Mouse (Mus musculus): ENCODE data around the gene Map2k4. TPM values are rescaled to one million over a fixed set of nuclear protein-coding genes. Genes with fewer than 3 reads are reported as not detected.
A peak's percentile ranks its signal among the peaks of the same experiment; 100 is the strongest.

Gene Map2k4
- polyA plus RNA-seq, 1 experiment: 72.5 TPM

DNA sequence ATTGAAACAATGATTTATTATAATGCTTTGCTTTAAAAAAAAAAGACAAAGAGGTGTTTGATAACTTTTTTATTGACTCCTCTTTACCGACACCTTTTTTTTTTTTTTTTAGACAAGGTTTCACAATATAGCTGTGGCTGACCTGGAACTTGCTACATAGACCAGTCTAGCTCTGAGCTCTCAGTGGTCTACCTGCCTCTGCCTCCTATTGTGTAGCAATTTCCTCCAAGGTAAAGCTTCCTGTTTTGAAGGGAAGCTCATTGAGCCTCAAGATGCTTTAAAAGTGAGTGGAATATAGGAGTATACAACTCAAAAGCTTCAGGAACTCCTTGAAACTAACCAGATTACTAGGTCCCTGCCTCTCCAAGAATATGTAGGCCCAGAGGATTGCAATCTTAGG is 7.8 kb upstream of the Map2k4 start:
- TF ChIP-seq POLR2A (IDR thresholded peaks at IDR 0.05; ENCODE audit: borderline replicate concordance, extremely low read depth, insufficient read depth, insufficient read length, poor library complexity, severe bottlenecking): no peak
- no peak for TF ChIP-seq CTCF (IDR thresholded peaks at IDR 0.05; ENCODE audit: borderline replicate concordance, extremely low read depth, insufficient read depth, insufficient read length)
- no peak for DNase-seq (ENCODE audit: low read depth)

GRCm38 (mm10) chr11:65794428-65795219 is 6.5 kb upstream of the Map2k4 start:
- TF ChIP-seq CTCF (IDR thresholded peaks at IDR 0.05; ENCODE audit: borderline replicate concordance, extremely low read depth, insufficient read depth, insufficient read length) (no peak), POLR2A (IDR thresholded peaks at IDR 0.05; ENCODE audit: borderline replicate concordance, extremely low read depth, insufficient read depth, insufficient read length, poor library complexity, severe bottlenecking) (no peak)
- no peak for DNase-seq (ENCODE audit: low read depth)

GRCm38 (mm10) chr11:65787421-65788151 is 511 bp downstream of the Map2k4 start:
- TF ChIP-seq CTCF (IDR thresholded peaks at IDR 0.05; ENCODE audit: borderline replicate concordance, extremely low read depth, insufficient read depth, insufficient read length) (no peak), POLR2A (IDR thresholded peaks at IDR 0.05; ENCODE audit: borderline replicate concordance, extremely low read depth, insufficient read depth, insufficient read length, poor library complexity, severe bottlenecking) (no peak)
- peak; percentile 39 for DNase-seq (ENCODE audit: low read depth)

- TF ChIP-seq POLR2A (IDR thresholded peaks at IDR 0.05; ENCODE audit: borderline replicate concordance, extremely low read depth, insufficient read depth, insufficient read length, poor library complexity, severe bottlenecking): no peak
- TF ChIP-seq CTCF (IDR thresholded peaks at IDR 0.05; ENCODE audit: borderline replicate concordance, extremely low read depth, insufficient read depth, insufficient read length): no peak
- DNase-seq (ENCODE audit: low read depth): no peak
Measured at GRCm38 (mm10) chr11:65786160-65786559, 1.9 kb downstream of the Map2k4 start.

- no peak for DNase-seq (ENCODE audit: low read depth)
Measured at GRCm38 (mm10) chr11:65781596-65781995, 6.5 kb downstream of the Map2k4 start.

DNA sequence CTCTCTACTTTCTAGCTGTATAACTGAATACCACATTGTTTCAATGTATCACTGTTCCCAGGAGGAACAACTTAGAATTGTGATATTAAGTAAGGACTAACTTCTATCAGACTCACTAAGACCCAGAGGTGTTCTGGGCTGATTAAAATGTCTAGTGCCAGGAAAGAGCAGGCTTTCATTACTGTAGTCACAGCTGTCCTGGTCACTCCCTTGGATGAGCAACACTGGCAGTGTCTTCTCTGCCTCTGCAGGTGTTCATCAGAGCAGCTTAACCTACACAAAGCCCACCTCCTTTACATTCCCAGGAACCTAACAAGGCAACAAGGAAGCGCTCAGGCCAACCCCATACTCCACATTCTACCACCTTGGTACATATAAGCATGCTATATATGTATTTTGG is 8.5 kb downstream of the Map2k4 start:
- TF ChIP-seq POLR2A (IDR thresholded peaks at IDR 0.05; ENCODE audit: borderline replicate concordance, extremely low read depth, insufficient read depth, insufficient read length, poor library complexity, severe bottlenecking) (no peak), CTCF (IDR thresholded peaks at IDR 0.05; ENCODE audit: borderline replicate concordance, extremely low read depth, insufficient read depth, insufficient read length) (no peak)
- no peak for DNase-seq (ENCODE audit: low read depth)

More at GRCm38 (mm10) chr11:65781596-65781995, 6.5 kb downstream of the Map2k4 start:
- TF ChIP-seq POLR2A (IDR thresholded peaks at IDR 0.05; ENCODE audit: borderline replicate concordance, extremely low read depth, insufficient read depth, insufficient read length, poor library complexity, severe bottlenecking): no peak
- TF ChIP-seq CTCF (IDR thresholded peaks at IDR 0.05; ENCODE audit: borderline replicate concordance, extremely low read depth, insufficient read depth, insufficient read length): no peak

DNA sequence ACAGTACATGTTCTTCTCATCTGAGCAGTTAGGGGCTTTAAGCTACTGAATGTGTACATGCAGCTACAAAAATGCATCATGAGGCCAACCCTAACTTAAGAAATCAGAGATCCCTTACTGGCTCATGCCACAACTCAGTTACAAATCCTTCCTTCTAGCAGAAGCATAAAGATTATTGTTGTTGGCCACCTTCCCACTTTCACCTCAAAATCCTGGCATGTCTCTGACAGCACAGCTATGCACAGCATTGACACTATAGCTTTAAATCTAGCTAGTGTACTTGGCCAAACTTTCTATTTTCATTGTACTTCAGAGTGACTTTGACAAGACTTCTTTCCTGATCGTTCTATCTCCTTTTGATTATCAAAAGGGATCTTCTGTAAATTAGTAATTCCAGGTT is 9.0 kb downstream of the Map2k4 start:
- DNase-seq (ENCODE audit: low read depth): peak; percentile 35
- no peak for TF ChIP-seq POLR2A (IDR thresholded peaks at IDR 0.05; ENCODE audit: borderline replicate concordance, extremely low read depth, insufficient read depth, insufficient read length, poor library complexity, severe bottlenecking)
- no peak for TF ChIP-seq CTCF (IDR thresholded peaks at IDR 0.05; ENCODE audit: borderline replicate concordance, extremely low read depth, insufficient read depth, insufficient read length)

DNA sequence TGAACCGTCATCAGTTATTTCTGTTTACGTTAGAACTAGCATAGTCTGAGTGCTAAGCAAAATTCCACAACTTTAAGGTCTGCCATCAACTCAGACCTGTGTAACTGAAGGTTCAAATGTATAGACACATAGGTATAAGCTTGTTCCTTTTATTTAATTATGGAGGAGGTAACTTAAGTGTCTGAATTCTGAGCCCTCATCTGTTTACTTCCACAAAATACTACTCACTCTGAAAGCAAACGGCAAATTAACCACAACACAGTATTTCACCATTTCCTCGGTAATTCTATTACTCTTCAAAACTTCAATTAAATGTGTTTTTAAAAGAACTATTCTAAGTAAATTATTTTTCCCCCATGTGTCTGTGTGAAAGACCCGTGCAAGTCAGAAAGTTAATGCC is 10.3 kb downstream of the Map2k4 start:
- no peak for DNase-seq (ENCODE audit: low read depth)
- no peak for TF ChIP-seq CTCF (IDR thresholded peaks at IDR 0.05; ENCODE audit: borderline replicate concordance, extremely low read depth, insufficient read depth, insufficient read length)
- TF ChIP-seq POLR2A (IDR thresholded peaks at IDR 0.05; ENCODE audit: borderline replicate concordance, extremely low read depth, insufficient read depth, insufficient read length, poor library complexity, severe bottlenecking): no peak

GRCm38 (mm10) chr11:65776906-65777611 is 11.0 kb downstream of the Map2k4 start:
- no peak for TF ChIP-seq CTCF (IDR thresholded peaks at IDR 0.05; ENCODE audit: borderline replicate concordance, extremely low read depth, insufficient read depth, insufficient read length)
- DNase-seq (ENCODE audit: low read depth): no peak

DNA sequence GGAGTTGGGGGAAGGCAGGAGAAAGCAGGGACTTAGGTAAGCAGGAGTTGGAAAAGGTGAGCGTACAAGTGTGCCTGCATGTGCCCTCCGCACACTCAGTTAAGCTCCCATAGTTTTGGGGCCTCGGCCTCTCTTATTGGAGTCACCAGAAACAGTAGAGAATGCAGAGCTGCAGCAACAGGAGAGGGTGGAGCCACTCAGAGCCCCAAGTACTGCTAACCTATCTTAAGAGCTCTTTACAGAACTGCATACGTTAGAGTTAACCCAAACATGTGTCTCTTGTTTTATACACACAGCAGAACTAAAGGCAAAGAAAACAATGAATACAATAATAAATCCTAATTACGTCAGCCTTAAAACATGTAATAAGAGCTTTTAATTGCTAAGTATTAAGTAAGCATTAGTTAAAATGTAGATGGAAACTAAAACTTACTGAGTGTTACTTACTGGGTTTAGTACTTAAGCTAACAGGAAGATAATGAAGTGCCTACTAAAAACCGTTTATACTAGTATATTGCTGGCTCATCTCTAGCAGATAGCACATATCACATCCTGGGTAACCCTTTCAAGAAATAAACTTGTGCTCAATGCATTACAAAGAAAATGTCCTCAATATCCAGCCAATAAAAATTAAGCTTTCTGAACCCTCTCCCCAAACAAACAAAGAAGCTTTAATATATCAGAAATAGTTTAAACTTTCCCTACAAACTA is 14.0 kb downstream of the Map2k4 start:
- no peak for TF ChIP-seq CTCF (IDR thresholded peaks at IDR 0.05; ENCODE audit: borderline replicate concordance, extremely low read depth, insufficient read depth, insufficient read length)
- no peak for TF ChIP-seq POLR2A (IDR thresholded peaks at IDR 0.05; ENCODE audit: borderline replicate concordance, extremely low read depth, insufficient read depth, insufficient read length, poor library complexity, severe bottlenecking)
- no peak for DNase-seq (ENCODE audit: low read depth)

GRCm38 (mm10) chr11:65773535-65773934 is 14.6 kb downstream of the Map2k4 start:
- TF ChIP-seq POLR2A (IDR thresholded peaks at IDR 0.05; ENCODE audit: borderline replicate concordance, extremely low read depth, insufficient read depth, insufficient read length, poor library complexity, severe bottlenecking) (no peak), CTCF (IDR thresholded peaks at IDR 0.05; ENCODE audit: borderline replicate concordance, extremely low read depth, insufficient read depth, insufficient read length) (no peak)
- no peak for DNase-seq (ENCODE audit: low read depth)

Measured in brain, embryonic 14.5 days (tissue).